Mouse (Mus musculus) heart, embryonic 13.5 days (tissue): ENCODE results near the gene Gprc5c. TPM values are rescaled to one million over a fixed set of nuclear protein-coding genes. Genes with fewer than 3 reads are reported as not detected.

ENCODE experiments used
- ATAC-seq: fragments of 200-750 bp; cut with Nextera tagmentation; 2 replicates; pipeline ENCODE4 v1.8.0; 2017; ENCODE audit warnings: moderate TSS enrichment; ENCODE audit not compliant: insufficient number of reproducible peaks, low FRiP score, low TSS enrichment; ENCODE audit errors: extremely low read depth
- H3K27ac ChIP-seq: fragments of 300-500 bp; sonication (generic); replicated peaks from 2 replicates; pipeline ENCODE4 v1.5.1; 2015; ENCODE audit warnings: moderate library complexity, mild to moderate bottlenecking, inconsistent platforms
- H3K27me3 ChIP-seq: fragments of 300-500 bp; sonication (generic); replicated peaks from 2 replicates; pipeline ENCODE4 v1.6.1; 2015; ENCODE audit warnings: mild to moderate bottlenecking, inconsistent platforms
- H3K36me3 ChIP-seq: fragments of 300-500 bp; sonication (generic); 2 replicates; pipeline ENCODE4 v1.6.1; 2015; ENCODE audit warnings: mild to moderate bottlenecking, inconsistent platforms
- H3K4me1 ChIP-seq: fragments of 300-500 bp; sonication (generic); 2 replicates; pipeline ENCODE4 v1.6.1; 2015; ENCODE audit warnings: inconsistent platforms
- H3K4me2 ChIP-seq: fragments of 300-500 bp; sonication (generic); 2 replicates; pipeline ENCODE4 v1.6.1; 2015; ENCODE audit warnings: inconsistent platforms, mild to moderate bottlenecking, moderate library complexity
- H3K4me3 ChIP-seq: fragments of 300-500 bp; sonication (generic); 2 replicates; pipeline ENCODE4 v1.5.1; 2015; ENCODE audit warnings: moderate library complexity, mild to moderate bottlenecking, inconsistent platforms
- H3K9ac ChIP-seq: fragments of 300-500 bp; sonication (generic); 2 replicates; pipeline ENCODE4 v1.6.1; 2015; ENCODE audit warnings: inconsistent platforms, mild to moderate bottlenecking, moderate library complexity
- H3K9me3 ChIP-seq: fragments of 300-500 bp; sonication (generic); 2 replicates; pipeline ENCODE4 v1.6.1; 2016; ENCODE audit warnings: inconsistent platforms
- WGBS: fragments of 180-500 bp; shearing (Covaris S2); methylation state at CpG from one replicate; pipeline ENCODE4 v1.1.7; 2015; ENCODE audit warnings: mixed read lengths; 5-methylcytosine and 5-hydroxymethylcytosine counted together
- polyA plus RNA-seq: library from polyadenylated mRNA; unstranded; fragments of >200 nt; fragmentation: Nextera tagmentation; extraction: Ambion mirVana; gene quantifications from 2 replicates; pipeline ENCODE4 v1.2.1, GENCODE M21; 2015

The Gprc5c gene
- polyA plus RNA-seq, 1 experiment from 2014 or later, result 20.6 TPM

DNA sequence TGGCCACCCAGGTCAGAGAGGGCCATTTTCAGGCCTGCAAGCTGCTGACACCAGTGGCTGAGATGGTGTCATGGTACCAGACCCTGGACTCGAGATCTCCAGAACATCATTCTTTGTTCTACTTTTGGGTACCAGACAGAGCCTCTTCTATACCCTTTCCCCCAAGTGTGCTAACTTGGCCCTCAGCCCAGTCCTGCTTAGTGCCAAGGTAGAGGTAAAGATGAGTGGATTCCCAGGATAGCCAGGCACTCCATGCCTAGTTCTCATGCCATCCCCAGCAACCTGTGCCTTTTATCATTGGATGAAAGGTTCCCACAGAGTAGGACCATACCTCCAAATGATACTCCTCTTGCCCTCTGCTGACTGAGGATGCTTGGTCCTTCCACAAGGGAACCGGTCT is 20.6 kb downstream of the Gprc5c start:
- Histone ChIP-seq H3K36me3 (peaks cover 34% of the 10 kb centered on the region), H3K4me3 (no peak overlapping the region), H3K27me3 (no peaks in the 10 kb centered on the region), H3K4me1 (peaks cover 47% of the 10 kb centered on the region), H3K4me2 (no peak overlapping the region), H3K9me3 (no peaks in the 10 kb centered on the region), H3K9ac (no peak overlapping the region), H3K27ac (no peak overlapping the region)
- ATAC-seq, result no peak
- 68% methylated on average over 2 of the region's 2 CpGs for WGBS

DNA sequence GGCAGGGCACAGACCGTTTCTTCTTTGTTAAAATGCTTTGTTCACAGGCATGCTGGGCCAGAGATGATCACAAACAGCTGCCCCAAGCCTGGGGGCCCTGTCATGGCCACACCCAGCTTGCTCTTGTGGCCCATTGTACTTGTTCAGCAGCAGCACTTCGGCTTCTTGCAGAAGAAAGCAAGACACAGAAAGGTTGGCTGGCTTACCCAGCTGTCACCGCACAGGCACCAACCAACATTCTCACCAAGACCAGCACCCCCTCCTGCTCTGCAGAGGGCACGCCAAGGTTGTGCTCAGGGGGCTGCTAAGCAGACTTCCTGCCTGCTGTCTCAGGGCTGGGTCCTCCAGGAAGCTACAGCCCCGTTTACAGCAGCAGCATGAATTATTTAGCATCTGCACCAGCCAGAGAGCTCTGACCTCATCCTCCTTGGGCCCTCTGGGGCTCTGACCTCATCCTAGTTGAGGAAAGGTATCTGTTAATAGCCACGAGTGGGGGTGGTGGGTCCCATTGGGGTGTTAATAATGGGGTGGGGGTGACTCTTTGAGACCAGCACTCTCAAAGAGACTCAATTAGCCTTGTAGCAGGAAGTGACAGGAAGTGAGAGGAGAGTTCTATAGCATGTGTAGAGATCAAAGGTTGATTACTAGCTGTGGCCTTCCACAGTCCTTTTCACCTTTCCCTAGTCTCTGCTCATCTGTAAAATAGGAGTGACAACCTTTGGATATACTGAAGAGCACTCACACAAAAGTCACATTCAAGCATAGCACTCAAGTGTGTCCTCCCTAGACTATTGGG is 22.3 kb downstream of the Gprc5c start:
- ATAC-seq, result no peak
- H3K4me1 ChIP-seq, result peaks cover 35% of the 10 kb centered on the region
- H3K27ac ChIP-seq, result peak overlapping the region; percentile 67
- WGBS, result 22% methylated on average over 6 of the region's 6 CpGs
- H3K9me3 ChIP-seq, result no peaks in the 10 kb centered on the region
- no peak overlapping the region for H3K4me3 ChIP-seq
- peak overlapping the region; percentile 5; the same call in 1 of the 2 replicates for H3K4me2 ChIP-seq
- peak overlapping the region; percentile 68 for H3K9ac ChIP-seq
- H3K27me3 ChIP-seq, result no peaks in the 10 kb centered on the region
- H3K36me3 ChIP-seq, result peaks cover 33% of the 10 kb centered on the region

DNA sequence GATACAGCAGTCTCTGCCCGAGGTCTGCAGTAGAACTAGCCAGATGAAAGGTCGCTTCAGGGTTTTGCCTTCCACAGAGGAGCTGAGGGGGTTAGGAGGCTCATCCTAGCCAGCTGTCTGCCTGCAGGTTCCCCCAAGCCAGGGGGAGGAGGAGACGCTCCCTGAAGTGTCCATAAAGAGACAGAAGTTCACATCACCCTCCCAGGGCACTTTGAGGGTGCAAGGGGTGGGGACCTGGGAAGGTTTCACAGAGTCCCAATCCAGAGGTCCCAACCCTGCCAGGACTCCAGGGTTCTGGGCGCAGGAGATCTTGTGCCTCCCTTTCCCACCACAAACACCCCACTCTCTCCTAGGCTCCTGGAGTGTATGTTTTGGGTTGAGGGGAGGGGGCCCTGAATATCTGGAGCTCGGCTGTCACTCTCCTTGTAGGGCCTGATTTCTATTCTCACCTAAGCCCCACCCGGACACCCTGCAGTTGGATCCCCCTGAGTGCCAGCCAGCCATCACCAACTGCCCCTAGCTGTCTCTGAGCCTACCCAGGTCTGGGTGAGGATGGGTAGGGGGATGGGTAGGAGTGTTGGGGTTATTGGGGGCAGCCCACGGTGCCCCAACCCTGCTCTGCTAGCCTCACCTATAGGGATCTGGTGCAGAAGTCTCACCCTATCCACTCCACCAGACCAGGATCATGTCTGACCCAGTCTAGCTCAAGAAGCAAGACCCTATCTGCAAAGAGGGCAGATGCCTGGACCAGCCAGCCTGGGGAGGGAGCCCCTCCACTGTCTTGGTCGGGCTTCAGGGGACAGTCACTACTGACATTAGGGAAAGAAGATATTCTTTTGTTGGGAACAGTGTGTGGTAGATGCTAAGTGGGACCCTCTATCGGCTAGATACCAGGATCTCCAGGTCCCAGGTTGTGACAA is 23.5 kb downstream of the Gprc5c start:
- peaks cover 21% of the 10 kb centered on the region for H3K36me3 ChIP-seq
- H3K27me3 ChIP-seq, result no peaks in the 10 kb centered on the region
- H3K4me1 ChIP-seq, result peaks cover 33% of the 10 kb centered on the region
- H3K9me3 ChIP-seq, result no peaks in the 10 kb centered on the region
- WGBS, result 46% methylated on average over 9 of the region's 9 CpGs
- H3K9ac ChIP-seq, result peak overlapping the region; percentile 3; the same call in 1 of the 2 replicates
- ATAC-seq, result no peak
- H3K4me3 ChIP-seq, result no peak overlapping the region
- H3K27ac ChIP-seq, result no peak overlapping the region
- H3K4me2 ChIP-seq, result no peak overlapping the region

DNA sequence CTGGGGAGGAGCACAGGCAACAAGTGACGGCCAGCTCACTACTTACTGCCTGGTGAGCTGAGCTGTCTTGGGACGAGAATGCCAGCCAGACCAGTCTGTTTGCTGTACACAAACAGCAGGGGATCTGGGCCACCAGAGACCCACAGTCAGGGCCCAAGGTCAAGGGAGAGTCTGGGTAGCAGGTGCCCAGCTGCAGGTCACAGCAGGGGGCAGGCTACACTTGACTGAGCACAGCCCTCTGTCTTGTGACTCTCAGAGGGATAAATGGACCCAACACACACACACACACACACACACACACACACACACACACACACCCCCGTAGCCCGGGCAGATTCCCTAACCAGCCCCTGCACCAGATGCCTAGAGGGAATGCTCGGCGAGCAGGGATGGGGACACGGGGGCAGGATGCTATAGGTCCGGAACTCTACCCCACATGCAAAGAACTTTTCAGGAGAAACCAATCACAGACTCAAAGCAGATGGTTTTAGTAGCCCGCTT is 24.4 kb downstream of the Gprc5c start:
- ATAC-seq, result no peak

DNA sequence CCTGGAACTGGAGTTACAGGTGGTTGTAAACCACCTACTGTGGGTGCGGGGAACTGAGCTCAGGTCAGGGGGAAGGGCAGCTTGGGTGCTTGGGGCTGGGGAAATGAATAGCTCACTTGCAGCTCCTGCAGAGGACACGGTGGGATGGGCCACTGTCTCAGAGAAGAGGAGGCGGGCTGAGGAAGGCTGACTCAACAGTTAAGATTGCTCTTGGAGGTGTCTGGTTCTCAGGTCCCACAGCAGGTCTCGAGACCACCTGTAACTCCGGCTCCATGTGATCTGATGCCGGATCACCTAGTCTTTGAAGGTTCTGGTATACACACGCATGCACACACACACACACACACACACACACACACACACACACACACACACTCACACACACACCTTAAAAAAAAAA is 25.2 kb downstream of the Gprc5c start:
- WGBS, result 51% methylated on average over 6 of the region's 7 CpGs
- H3K36me3 ChIP-seq, result peaks cover 7% of the 10 kb centered on the region
- no peaks in the 10 kb centered on the region for H3K27me3 ChIP-seq
- H3K4me3 ChIP-seq, result no peak overlapping the region
- no peak overlapping the region for H3K9ac ChIP-seq
- ATAC-seq, result no peak
- H3K4me2 ChIP-seq, result no peak overlapping the region
- peaks cover 33% of the 10 kb centered on the region for H3K4me1 ChIP-seq
- H3K9me3 ChIP-seq, result no peaks in the 10 kb centered on the region
- H3K27ac ChIP-seq, result no peak overlapping the region

More for the DNA sequence above, 24.4 kb downstream of the Gprc5c start:
- no peaks in the 10 kb centered on the region for H3K27me3 ChIP-seq
- H3K9ac ChIP-seq, result peak overlapping the region; percentile 3; the same call in 1 of the 2 replicates
- H3K4me2 ChIP-seq, result no peak overlapping the region
- H3K4me1 ChIP-seq, result peaks cover 33% of the 10 kb centered on the region
- H3K36me3 ChIP-seq, result peaks cover 15% of the 10 kb centered on the region
- H3K9me3 ChIP-seq, result no peaks in the 10 kb centered on the region
- H3K4me3 ChIP-seq, result no peak overlapping the region
- H3K27ac ChIP-seq, result no peak overlapping the region
- 27% methylated on average over 7 of the region's 9 CpGs for WGBS

DNA sequence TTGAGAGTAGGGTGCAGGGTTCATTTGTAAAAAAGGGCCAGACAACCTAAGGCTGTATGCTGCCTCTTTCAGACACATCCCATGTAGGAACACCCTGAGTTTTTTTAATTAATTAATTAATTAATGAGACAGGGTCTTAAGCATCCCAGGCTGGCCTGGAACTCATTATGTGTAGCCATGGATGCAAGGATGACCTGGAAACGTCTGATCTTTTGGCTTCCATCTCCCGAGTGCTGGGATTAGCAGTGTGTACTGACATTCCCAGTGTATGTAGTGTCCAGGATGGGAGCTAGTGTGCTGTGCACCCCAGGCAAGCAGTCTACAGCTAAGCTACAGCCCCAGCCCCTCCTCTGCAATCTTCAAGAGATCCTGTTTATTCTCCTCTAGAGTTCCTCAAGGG is 25.7 kb downstream of the Gprc5c start:
- Histone ChIP-seq H3K4me1 (peaks cover 33% of the 10 kb centered on the region), H3K4me2 (no peak overlapping the region), H3K36me3 (peaks cover 3% of the 10 kb centered on the region; the same call in 1 of the 2 replicates), H3K27ac (no peak overlapping the region), H3K9me3 (no peaks in the 10 kb centered on the region), H3K9ac (no peak overlapping the region), H3K4me3 (no peak overlapping the region), H3K27me3 (no peaks in the 10 kb centered on the region)
- no peak for ATAC-seq
- 52% methylated on average over 2 of the region's 2 CpGs for WGBS

DNA sequence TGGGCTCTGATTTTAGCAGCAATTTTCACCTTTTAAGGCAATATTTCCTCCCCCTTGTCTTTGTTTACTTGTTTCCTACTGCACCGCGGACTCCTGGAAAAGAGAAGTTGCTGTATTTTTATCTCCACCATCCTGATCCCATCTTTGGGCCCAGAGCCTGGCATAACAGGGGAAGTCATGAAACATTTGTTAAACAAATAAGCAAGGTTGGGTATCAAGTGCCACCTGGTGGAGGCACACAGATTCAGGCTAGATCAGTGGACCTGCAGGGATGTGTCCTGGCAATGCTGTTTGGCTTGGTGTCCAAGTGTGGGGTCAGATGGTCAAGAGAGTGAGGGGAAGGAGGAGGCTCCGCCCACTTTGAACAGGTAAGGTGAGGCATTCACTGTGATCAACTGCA is 26.2 kb downstream of the Gprc5c start:
- 38% methylated on average over 3 of the region's 3 CpGs for WGBS
- no peak overlapping the region for H3K9ac ChIP-seq
- H3K9me3 ChIP-seq, result no peaks in the 10 kb centered on the region
- H3K4me2 ChIP-seq, result no peak overlapping the region
- peaks cover 33% of the 10 kb centered on the region for H3K4me1 ChIP-seq
- no peaks in the 10 kb centered on the region for H3K27me3 ChIP-seq
- ATAC-seq, result no peak
- no peak overlapping the region for H3K4me3 ChIP-seq
- no peaks in the 10 kb centered on the region; the same call in 1 of the 2 replicates for H3K36me3 ChIP-seq
- no peak overlapping the region for H3K27ac ChIP-seq

DNA sequence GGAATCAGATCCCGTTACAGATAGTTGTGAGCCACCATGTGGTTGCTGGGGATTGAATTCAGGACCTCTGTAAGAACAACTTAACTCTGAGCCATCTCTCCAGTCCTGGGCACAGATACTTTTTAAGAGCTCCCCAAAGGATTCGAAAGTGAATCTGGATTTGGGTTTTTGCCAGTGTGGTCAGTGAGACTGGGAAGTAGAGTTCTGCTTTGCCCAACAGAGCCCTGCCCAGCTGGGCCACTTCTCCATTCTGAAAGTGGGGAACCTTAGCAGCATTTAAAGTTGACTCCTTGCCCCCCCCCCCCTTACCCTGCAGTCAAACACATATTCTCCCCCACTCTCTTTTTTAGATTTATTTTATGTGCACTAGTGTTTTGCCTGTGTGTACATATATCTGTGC is 28.7 kb downstream of the Gprc5c start:
- H3K27ac ChIP-seq, result no peak overlapping the region
- H3K9ac ChIP-seq, result no peak overlapping the region
- H3K9me3 ChIP-seq, result no peaks in the 10 kb centered on the region
- H3K27me3 ChIP-seq, result no peaks in the 10 kb centered on the region
- ATAC-seq, result no peak
- H3K4me3 ChIP-seq, result no peak overlapping the region
- H3K4me2 ChIP-seq, result no peak overlapping the region
- H3K36me3 ChIP-seq, result no peaks in the 10 kb centered on the region
- WGBS, result 75% methylated on average over 2 of the region's 2 CpGs
- peaks cover 26% of the 10 kb centered on the region for H3K4me1 ChIP-seq

DNA sequence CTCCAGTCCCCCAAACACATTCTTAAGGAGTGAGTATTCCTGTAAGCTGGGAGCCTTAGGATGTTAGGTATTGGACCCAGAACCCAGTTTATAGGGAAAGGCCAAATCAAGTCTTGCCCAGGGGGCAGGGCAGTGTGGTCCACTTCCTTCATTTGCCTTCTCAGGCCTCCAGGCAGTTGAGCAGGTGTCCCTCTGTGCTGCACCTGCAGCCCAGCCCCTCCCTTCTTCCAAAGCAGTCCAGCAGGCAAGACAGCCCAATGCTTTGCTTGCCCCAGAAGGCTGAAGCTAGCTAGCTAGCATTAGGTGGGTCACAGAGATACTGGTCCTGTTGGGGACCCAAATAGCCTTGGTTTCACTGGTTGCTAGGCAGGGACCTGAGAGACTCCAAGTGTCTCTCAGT is 29.2 kb downstream of the Gprc5c start:
- no peak overlapping the region for H3K9ac ChIP-seq
- H3K4me2 ChIP-seq, result no peak overlapping the region
- no peak overlapping the region for H3K4me3 ChIP-seq
- H3K27ac ChIP-seq, result no peak overlapping the region
- H3K27me3 ChIP-seq, result no peaks in the 10 kb centered on the region
- ATAC-seq, result no peak
- no peaks in the 10 kb centered on the region for H3K9me3 ChIP-seq
- no peaks in the 10 kb centered on the region for H3K36me3 ChIP-seq
- peaks cover 24% of the 10 kb centered on the region for H3K4me1 ChIP-seq

DNA sequence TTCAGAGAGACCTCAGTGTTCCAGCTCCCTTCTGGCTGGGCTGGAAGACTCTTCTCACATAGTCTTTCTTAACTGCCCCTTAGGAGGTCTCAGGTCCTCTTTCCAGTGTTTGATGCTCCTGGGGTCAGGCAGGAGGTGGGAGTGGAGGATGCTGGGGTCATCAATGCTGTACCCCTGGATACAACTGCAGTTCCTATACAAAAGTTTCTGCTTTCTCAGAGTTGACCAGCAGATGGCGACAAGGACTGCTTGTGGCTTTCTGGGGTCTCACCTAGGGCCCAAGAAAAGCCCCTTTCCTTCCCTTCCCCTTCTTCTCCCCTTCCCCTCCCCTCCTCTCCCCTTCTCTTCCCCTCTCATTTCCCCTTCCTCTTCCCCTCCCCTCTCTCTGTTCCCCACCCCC is 29.6 kb downstream of the Gprc5c start:
- 0% methylated on average over 1 of the region's 1 CpGs for WGBS
- no peak for ATAC-seq
- H3K4me3 ChIP-seq, result no peak overlapping the region
- H3K27me3 ChIP-seq, result no peaks in the 10 kb centered on the region
- H3K9me3 ChIP-seq, result no peaks in the 10 kb centered on the region
- no peak overlapping the region for H3K9ac ChIP-seq
- H3K36me3 ChIP-seq, result no peaks in the 10 kb centered on the region
- H3K4me2 ChIP-seq, result no peak overlapping the region
- no peak overlapping the region for H3K27ac ChIP-seq
- peaks cover 20% of the 10 kb centered on the region for H3K4me1 ChIP-seq

DNA sequence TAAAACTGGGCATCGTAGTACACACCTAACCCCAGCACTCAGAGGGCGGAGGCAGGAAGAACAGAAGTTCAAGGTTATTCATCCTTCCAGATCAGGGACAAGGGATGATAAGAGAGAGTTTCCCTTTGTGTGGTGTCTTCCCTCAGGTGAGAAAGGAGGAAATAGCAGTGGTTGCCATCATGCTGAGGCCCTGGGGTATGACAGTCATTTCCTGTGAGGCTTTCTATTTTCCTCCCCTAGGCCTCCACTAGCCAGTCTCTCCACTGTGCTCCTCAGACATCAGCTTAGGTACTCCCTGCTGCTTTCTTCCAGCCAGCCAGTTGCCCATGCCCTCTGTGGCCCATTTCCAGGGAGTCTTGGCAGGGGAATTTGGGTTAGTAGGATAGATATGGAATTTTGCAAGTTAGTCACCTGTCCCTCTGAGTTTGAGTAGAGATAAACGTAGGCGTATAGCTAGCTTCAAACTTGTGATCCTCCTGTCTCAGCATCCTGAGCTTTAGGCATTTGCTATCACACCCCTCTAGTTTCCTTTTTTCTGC is 32.4 kb downstream of the Gprc5c start:
- no peak overlapping the region for H3K9ac ChIP-seq
- H3K4me1 ChIP-seq, result peaks cover 8% of the 10 kb centered on the region
- no peaks in the 10 kb centered on the region for H3K27me3 ChIP-seq
- no peak for ATAC-seq
- no peaks in the 10 kb centered on the region for H3K9me3 ChIP-seq
- H3K4me2 ChIP-seq, result no peak overlapping the region
- WGBS, result 89% methylated on average over 4 of the region's 4 CpGs
- no peak overlapping the region for H3K4me3 ChIP-seq
- H3K27ac ChIP-seq, result no peak overlapping the region
- H3K36me3 ChIP-seq, result no peaks in the 10 kb centered on the region
